Mouse (Mus musculus) ES-Bruce4 (cell line): ENCODE measurements around the gene Trim60. TPM values are rescaled to one million over a fixed set of nuclear protein-coding genes. Genes with fewer than 3 reads are reported as not detected.

ENCODE experiments used
- H3K27ac ChIP-seq: 2 replicates; pipeline ENCODE4 v1.5.1; 2012; ENCODE audit warnings: low read length, inconsistent platforms; ENCODE audit not compliant: insufficient read depth
- H3K27me3 ChIP-seq: 2 replicates; pipeline ENCODE4 v1.6.1; 2012; ENCODE audit warnings: mild to moderate bottlenecking, low read length, inconsistent platforms; ENCODE audit not compliant: control insufficient read depth, poor library complexity, insufficient read depth, severe bottlenecking
- H3K36me3 ChIP-seq: 2 replicates; pipeline ENCODE4 v1.6.1; 2012; ENCODE audit warnings: inconsistent platforms, mild to moderate bottlenecking, low read length, moderate library complexity; ENCODE audit not compliant: control insufficient read depth, poor library complexity, insufficient read depth, severe bottlenecking
- H3K4me1 ChIP-seq: one replicate; pipeline ENCODE4 v1.8.1; 2011; ENCODE audit warnings: low read length; ENCODE audit not compliant: control insufficient read depth, insufficient read depth
- H3K4me3 ChIP-seq: 2 replicates; pipeline ENCODE4 v1.5.1; 2011; ENCODE audit warnings: low read depth, mild to moderate bottlenecking, low read length
- H3K9ac ChIP-seq: 2 replicates; pipeline ENCODE4 v1.6.1; 2012; ENCODE audit warnings: low read depth, mild to moderate bottlenecking, inconsistent platforms; ENCODE audit not compliant: poor library complexity, severe bottlenecking
- H3K9me3 ChIP-seq: replicated peaks from 2 replicates; pipeline ENCODE4 v1.6.1; 2012; ENCODE audit warnings: mild to moderate bottlenecking, low read length, inconsistent platforms; ENCODE audit not compliant: control insufficient read depth, poor library complexity, insufficient read depth, severe bottlenecking
- CTCF ChIP-seq: IDR thresholded peaks from one replicate; pipeline ENCODE4 v1.8.1; 2011; ENCODE audit warnings: low read depth, low read length
- EP300 ChIP-seq: IDR thresholded peaks from 2 replicates; pipeline ENCODE4 v1.6.1; 2011; ENCODE audit warnings: low read depth, low read length; ENCODE audit not compliant: insufficient read depth
- POLR2A ChIP-seq: IDR thresholded peaks from one replicate; pipeline ENCODE4 v1.8.1; 2011; ENCODE audit warnings: low read length; ENCODE audit not compliant: insufficient read depth
- polyA plus RNA-seq: library from polyadenylated mRNA; stranded (reverse); fragments of >200 nt; gene quantifications from 2 replicates; pipeline ENCODE4 v1.2.4, GENCODE M21; 2011; ENCODE audit warnings: low read depth; ENCODE audit not compliant: missing spikeins, insufficient read depth, insufficient read length

The Trim60 gene
- polyA plus RNA-seq, 1 experiment = 0.37 TPM

GRCm38 (mm10) chr8:65056722-65057121, 38.3 kb upstream of the Trim60 start:
- Histone ChIP-seq H3K27me3 (no peaks in the 10 kb centered on the region), H3K4me3 (no peak overlapping the region), H3K27ac (no peak overlapping the region), H3K9me3 (no peaks in the 10 kb centered on the region), H3K4me1 (no peaks in the 10 kb centered on the region), H3K9ac (no peak overlapping the region), H3K36me3 (no peaks in the 10 kb centered on the region)
- TF ChIP-seq CTCF = no peak
- TF ChIP-seq EP300 = no peak
- TF ChIP-seq POLR2A = no peak

- H3K27ac ChIP-seq = peak overlapping the region; percentile 2; the same call in 1 of the 2 replicates
- H3K9ac ChIP-seq = no peak overlapping the region
- no peak for TF ChIP-seq EP300
- no peak for TF ChIP-seq CTCF
- no peak for TF ChIP-seq POLR2A
- no peaks in the 10 kb centered on the region for H3K9me3 ChIP-seq
- H3K4me3 ChIP-seq = no peak overlapping the region
- H3K27me3 ChIP-seq = no peaks in the 10 kb centered on the region
- no peaks in the 10 kb centered on the region for H3K4me1 ChIP-seq
- H3K36me3 ChIP-seq = no peaks in the 10 kb centered on the region
Measured at GRCm38 (mm10) chr8:65053968-65054367, 35.6 kb upstream of the Trim60 start.

GRCm38 (mm10) chr8:65053554-65053953, 35.2 kb upstream of the Trim60 start:
- H3K27ac ChIP-seq = peak overlapping the region; percentile 2; the same call in 1 of the 2 replicates

GRCm38 (mm10) chr8:65047801-65048200, 29.4 kb upstream of the Trim60 start:
- Histone ChIP-seq H3K27ac (peak overlapping the region; percentile 100), H3K4me1 (peaks cover 7% of the 10 kb centered on the region), H3K4me3 (no peak overlapping the region), H3K27me3 (no peaks in the 10 kb centered on the region), H3K9me3 (no peaks in the 10 kb centered on the region), H3K36me3 (no peaks in the 10 kb centered on the region), H3K9ac (no peak overlapping the region)
- no peak for TF ChIP-seq EP300
- no peak for TF ChIP-seq CTCF
- no peak for TF ChIP-seq POLR2A

More at GRCm38 (mm10) chr8:65053554-65053953, 35.2 kb upstream of the Trim60 start:
- Histone ChIP-seq H3K27me3 (no peaks in the 10 kb centered on the region), H3K4me1 (peaks cover 3% of the 10 kb centered on the region), H3K9me3 (no peaks in the 10 kb centered on the region), H3K9ac (no peak overlapping the region), H3K4me3 (no peak overlapping the region), H3K36me3 (no peaks in the 10 kb centered on the region)
- TF ChIP-seq EP300 = no peak
- TF ChIP-seq POLR2A = no peak
- no peak for TF ChIP-seq CTCF

GRCm38 (mm10) chr8:65047193-65047592, 28.8 kb upstream of the Trim60 start:
- Histone ChIP-seq H3K27ac (peak overlapping the region; percentile 100), H3K9me3 (no peaks in the 10 kb centered on the region), H3K9ac (no peak overlapping the region), H3K36me3 (no peaks in the 10 kb centered on the region), H3K27me3 (no peaks in the 10 kb centered on the region), H3K4me1 (peaks cover 7% of the 10 kb centered on the region), H3K4me3 (no peak overlapping the region)
- TF ChIP-seq EP300 (no peak), CTCF (no peak), POLR2A (no peak)

DNA sequence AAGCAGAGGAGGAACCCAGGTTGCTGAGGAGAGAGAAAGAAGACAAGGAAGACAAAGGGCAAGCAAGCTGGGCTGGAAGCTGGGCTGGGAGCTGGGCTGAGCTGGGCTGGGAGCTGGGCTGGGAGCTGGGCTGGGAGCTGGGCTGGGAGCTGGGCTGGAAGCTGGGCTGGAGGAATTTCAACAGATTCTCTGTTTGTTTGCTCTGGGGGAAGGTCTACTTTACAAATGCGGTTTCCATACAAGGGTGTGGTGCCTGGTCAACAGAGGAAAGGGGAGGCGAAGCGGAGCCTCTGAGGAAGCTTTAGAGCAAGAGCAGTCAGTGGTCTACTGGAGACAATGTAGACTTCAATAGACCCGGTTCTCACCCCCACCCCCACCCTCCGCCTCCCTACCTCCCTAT, 28.2 kb upstream of the Trim60 start:
- Histone ChIP-seq H3K36me3 (no peaks in the 10 kb centered on the region), H3K4me1 (peaks cover 7% of the 10 kb centered on the region), H3K4me3 (peak overlapping the region; percentile 43), H3K9me3 (no peaks in the 10 kb centered on the region), H3K27ac (peak overlapping the region; percentile 100), H3K27me3 (no peaks in the 10 kb centered on the region), H3K9ac (peak overlapping the region; percentile 71)
- TF ChIP-seq EP300 = peak; percentile 95
- TF ChIP-seq POLR2A = no peak
- TF ChIP-seq CTCF = no peak
